Comparison of ENCODE assay signal across 24 mouse cellular contexts in genomic region chr13:84749214-84749613, GRCm38 (mm10).
DNase-seq lines count a peak whose midpoint lies in the region; ATAC-seq and TF ChIP-seq lines count a peak whose summit lies in the region.
"Had no signal": no experiment of that assay in that cellular context is flagged by ENCODE, and none has a peak within 500 bp of the region (broad histone marks: within the 10 kb centered on the region; RNA-seq: fewer than 3 reads in every experiment).

No protein-coding gene starts in this region.

- WGBS in forebrain, embryonic 13.5 days: 71% methylated on average over 1 of the region's 1 CpGs
- 73% methylated on average over 1 of the region's 1 CpGs for WGBS in forebrain, embryonic 11.5 days
- WGBS in forebrain, postnatal 0 days: 51% methylated on average over 1 of the region's 1 CpGs
- WGBS in kidney, embryonic 16.5 days: 92% methylated on average over 1 of the region's 1 CpGs

- no peak for ATAC-seq in forebrain, embryonic 13.5 days
- ATAC-seq in forebrain, embryonic 11.5 days (replicated peaks; ENCODE audit: low FRiP score): no peak
- ATAC-seq in forebrain, postnatal 0 days: no peak
- no peak for ATAC-seq in kidney, embryonic 16.5 days (ENCODE audit: low FRiP score, low TSS enrichment)
- ATAC-seq: activated CD4-positive, CD25-positive, alpha-beta regulatory T cell, adult 4 months; hindbrain, embryonic 16.5 days; intestine, embryonic 15.5 days; Patski had no signal

- DNase-seq in forebrain, embryonic 11.5 days (ENCODE audit: low spot score): no peak
- DNase-seq in 416B (ENCODE audit: low read depth): peak; percentile 16
- DNase-seq in CD4-positive, CD25-positive, alpha-beta regulatory T cell, adult 2 months (ENCODE audit: low read depth, low spot score): peak; percentile 1
- peak; percentile 38 for DNase-seq in forebrain, postnatal 0 days
- no peak for DNase-seq in lung, postnatal 4 days
- DNase-seq: adrenal gland, postnatal 14 days; cerebellum, adult 18-20 months; embryo, embryonic 11 days; gastrocnemius, adult 2 months; gastrocnemius, postnatal 36 days; heart, adult 11 months; heart, postnatal 36 days; kidney, adult 18-20 months had no signal

- H3K4me2 ChIP-seq in forebrain, embryonic 13.5 days: no peak overlapping the region
- no peak overlapping the region for H3K4me2 ChIP-seq in forebrain, embryonic 11.5 days (ENCODE audit: low read depth, low read length, severe bottlenecking)
- no peak overlapping the region; the same call in 1 of the 2 replicates for H3K4me2 ChIP-seq in forebrain, postnatal 0 days (ENCODE audit: low read depth)
- H3K4me2 ChIP-seq in kidney, embryonic 16.5 days (replicated peaks; ENCODE audit: low read depth, low read length): no peak overlapping the region
- H3K4me2 ChIP-seq: embryonic facial prominence, embryonic 15.5 days; heart, embryonic 13.5 days; hindbrain, embryonic 12.5 days; intestine, embryonic 15.5 days had no signal

- peaks cover 26% of the 10 kb centered on the region for H3K4me1 ChIP-seq in forebrain, embryonic 13.5 days
- H3K4me1 ChIP-seq in forebrain, embryonic 11.5 days (replicated peaks; ENCODE audit: control insufficient read depth, insufficient read depth, low read length): no peaks in the 10 kb centered on the region; the same call in 1 of the 2 replicates
- peaks cover 8% of the 10 kb centered on the region for H3K4me1 ChIP-seq in forebrain, postnatal 0 days (ENCODE audit: insufficient read depth)
- no peaks in the 10 kb centered on the region for H3K4me1 ChIP-seq in kidney, embryonic 16.5 days (ENCODE audit: insufficient read depth, low read length)
- H3K4me1 ChIP-seq: embryonic facial prominence, embryonic 15.5 days; heart, embryonic 13.5 days; hindbrain, embryonic 12.5 days; intestine, embryonic 15.5 days had no signal

- no peak overlapping the region for H3K4me3 ChIP-seq in forebrain, embryonic 13.5 days
- no peak overlapping the region for H3K4me3 ChIP-seq in forebrain, embryonic 11.5 days (ENCODE audit: low read depth, low read length)
- no peak overlapping the region for H3K4me3 ChIP-seq in forebrain, postnatal 0 days (ENCODE audit: low read depth, low read length)
- no peak overlapping the region for H3K4me3 ChIP-seq in kidney, embryonic 16.5 days (ENCODE audit: low read length)
- H3K4me3 ChIP-seq: embryonic facial prominence, embryonic 15.5 days; erythroblast, embryonic 14.5 days; gastrocnemius, adult 2 months; heart, embryonic 13.5 days; hindbrain, embryonic 12.5 days; intestine, embryonic 15.5 days had no signal

- peak overlapping the region; percentile 44; the same call in 1 of the 2 replicates for H3K27ac ChIP-seq in forebrain, embryonic 13.5 days
- no peak overlapping the region for H3K27ac ChIP-seq in forebrain, embryonic 11.5 days (ENCODE audit: low read depth, low read length)
- peak overlapping the region; percentile 54; the same call in 1 of the 2 replicates for H3K27ac ChIP-seq in forebrain, postnatal 0 days (ENCODE audit: low read depth, low read length)
- H3K27ac ChIP-seq in kidney, embryonic 16.5 days (ENCODE audit: low read length): no peak overlapping the region
- H3K27ac ChIP-seq: embryonic facial prominence, embryonic 15.5 days; gastrocnemius, adult 2 months; heart, embryonic 13.5 days; hindbrain, embryonic 12.5 days; intestine, embryonic 15.5 days had no signal

- TF ChIP-seq CTCF in forebrain, postnatal 0 days (IDR thresholded peaks at IDR 0.05; ENCODE audit: low read depth): no peak

- H3K36me3 ChIP-seq in forebrain, embryonic 13.5 days (ENCODE audit: poor library complexity, severe bottlenecking): no peaks in the 10 kb centered on the region
- H3K36me3 ChIP-seq in forebrain, embryonic 11.5 days (ENCODE audit: control insufficient read depth, insufficient read depth, low read length): no peaks in the 10 kb centered on the region
- H3K36me3 ChIP-seq in forebrain, postnatal 0 days (ENCODE audit: insufficient read depth): no peaks in the 10 kb centered on the region
- no peaks in the 10 kb centered on the region for H3K36me3 ChIP-seq in kidney, embryonic 16.5 days (ENCODE audit: insufficient read depth, low read length)
- H3K36me3 ChIP-seq: embryonic facial prominence, embryonic 15.5 days; heart, embryonic 13.5 days; hindbrain, embryonic 12.5 days; intestine, embryonic 15.5 days had no signal

- peak overlapping the region; percentile 53; the same call in 1 of the 2 replicates for H3K9ac ChIP-seq in forebrain, embryonic 13.5 days
- H3K9ac ChIP-seq in forebrain, embryonic 11.5 days (ENCODE audit: low read length): no peak overlapping the region
- peak overlapping the region; percentile 39; the same call in 1 of the 2 replicates for H3K9ac ChIP-seq in forebrain, postnatal 0 days
- H3K9ac ChIP-seq in kidney, embryonic 16.5 days (replicated peaks; ENCODE audit: low read length): no peak overlapping the region
- H3K9ac ChIP-seq: embryonic facial prominence, embryonic 15.5 days; heart, embryonic 13.5 days; hindbrain, embryonic 12.5 days; intestine, embryonic 15.5 days had no signal

- H3K27me3 ChIP-seq in forebrain, embryonic 13.5 days: no peaks in the 10 kb centered on the region
- H3K27me3 ChIP-seq in forebrain, embryonic 11.5 days (ENCODE audit: control insufficient read depth, insufficient read depth, low read length): no peaks in the 10 kb centered on the region
- H3K27me3 ChIP-seq in forebrain, postnatal 0 days (ENCODE audit: insufficient read depth, low read length): no peaks in the 10 kb centered on the region
- H3K27me3 ChIP-seq in kidney, embryonic 16.5 days (ENCODE audit: insufficient read depth, low read length): no peaks in the 10 kb centered on the region
- H3K27me3 ChIP-seq: CH12.LX; embryonic facial prominence, embryonic 15.5 days; heart, embryonic 13.5 days; hindbrain, embryonic 12.5 days; intestine, embryonic 15.5 days had no signal

- H3K9me3 ChIP-seq in forebrain, embryonic 13.5 days (replicated peaks): no peaks in the 10 kb centered on the region
- no peaks in the 10 kb centered on the region; the same call in 1 of the 2 replicates for H3K9me3 ChIP-seq in forebrain, embryonic 11.5 days (ENCODE audit: control insufficient read depth, low read length)
- H3K9me3 ChIP-seq in forebrain, postnatal 0 days (ENCODE audit: low read length): no peaks in the 10 kb centered on the region
- H3K9me3 ChIP-seq in kidney, embryonic 16.5 days (ENCODE audit: low read length): no peaks in the 10 kb centered on the region
- H3K9me3 ChIP-seq: embryonic facial prominence, embryonic 15.5 days; heart, embryonic 13.5 days; hindbrain, embryonic 12.5 days; intestine, embryonic 15.5 days had no signal

Comparison
In these comparisons a context has a peak if more than half of its experiments do, and no peak if none do; other contexts are left out.
1. H3K27ac ChIP-seq: peak in forebrain, embryonic 13.5 days (single experiment) and forebrain, postnatal 0 days (single experiment); none in forebrain, embryonic 11.5 days (single experiment) and kidney, embryonic 16.5 days (single experiment).
2. H3K9ac ChIP-seq: peak in forebrain, embryonic 13.5 days (single experiment) and forebrain, postnatal 0 days (single experiment); none in forebrain, embryonic 11.5 days (single experiment) and kidney, embryonic 16.5 days (single experiment).
3. DNase-seq: peak in 416B (single experiment), CD4-positive, CD25-positive, alpha-beta regulatory T cell, adult 2 months (single experiment) and forebrain, postnatal 0 days (single experiment); none in forebrain, embryonic 11.5 days (single experiment) and lung, postnatal 4 days (0 of 2).